Mouse (Mus musculus) lung, embryonic 16.5 days (tissue): ENCODE data around the gene Radil. TPM values are rescaled to one million over a fixed set of nuclear protein-coding genes. Genes with fewer than 3 reads are reported as not detected.

Experiments used
- ATAC-seq: fragments of 200-750 bp; cut with Nextera tagmentation; 2 replicates; pipeline ENCODE4 v1.8.0; 2017; ENCODE audit warnings: low read depth, mild to moderate bottlenecking, moderate library complexity
- H3K27ac ChIP-seq: fragments of 300-500 bp; sonication (generic); 2 replicates; pipeline ENCODE4 v1.5.1; 2014; ENCODE audit warnings: mild to moderate bottlenecking, control low read depth, low read length
- H3K27me3 ChIP-seq: fragments of 300-500 bp; sonication (generic); 2 replicates; pipeline ENCODE4 v1.6.1; 2014; ENCODE audit warnings: low read depth, low read length, mixed read lengths; ENCODE audit not compliant: control insufficient read depth, insufficient read depth
- H3K36me3 ChIP-seq: fragments of 300-500 bp; sonication (generic); 2 replicates; pipeline ENCODE4 v1.6.1; 2014; ENCODE audit warnings: low read length; ENCODE audit not compliant: control insufficient read depth, insufficient read depth
- H3K4me1 ChIP-seq: fragments of 300-500 bp; sonication (generic); replicated peaks from 2 replicates; pipeline ENCODE4 v1.6.1; 2014; ENCODE audit warnings: low read length, mixed read lengths; ENCODE audit not compliant: control insufficient read depth, insufficient read depth
- H3K4me2 ChIP-seq: fragments of 300-500 bp; sonication (generic); 2 replicates; pipeline ENCODE4 v1.6.1; 2014; ENCODE audit warnings: low read depth, low read length, control low read depth
- H3K4me3 ChIP-seq: fragments of 300-500 bp; sonication (generic); 2 replicates; pipeline ENCODE4 v1.5.1; 2014; ENCODE audit warnings: mild to moderate bottlenecking, low read length, control low read depth
- H3K9ac ChIP-seq: fragments of 300-500 bp; sonication (generic); 2 replicates; pipeline ENCODE4 v1.6.1; 2014; ENCODE audit warnings: low read length, control low read depth
- H3K9me3 ChIP-seq: fragments of 300-500 bp; sonication (generic); 2 replicates; pipeline ENCODE4 v1.6.1; 2016; ENCODE audit warnings: low read length; ENCODE audit not compliant: control insufficient read depth
- WGBS: fragments of 180-500 bp; shearing (Covaris S2); extraction: QIAGEN DNeasy Blood & Tissue Kit; methylation state at CpG from one replicate; pipeline ENCODE4 v1.1.7; 2014; 5-methylcytosine and 5-hydroxymethylcytosine counted together
- polyA plus RNA-seq: library from polyadenylated mRNA; unstranded; fragments of >200 nt; fragmentation: Nextera tagmentation; extraction: Ambion mirVana; gene quantifications from 2 replicates; pipeline ENCODE4 v1.2.1, GENCODE M21; 2015

The Radil gene
- polyA plus RNA-seq, 1 experiment from 2014 or later, result 3.8 TPM

DNA sequence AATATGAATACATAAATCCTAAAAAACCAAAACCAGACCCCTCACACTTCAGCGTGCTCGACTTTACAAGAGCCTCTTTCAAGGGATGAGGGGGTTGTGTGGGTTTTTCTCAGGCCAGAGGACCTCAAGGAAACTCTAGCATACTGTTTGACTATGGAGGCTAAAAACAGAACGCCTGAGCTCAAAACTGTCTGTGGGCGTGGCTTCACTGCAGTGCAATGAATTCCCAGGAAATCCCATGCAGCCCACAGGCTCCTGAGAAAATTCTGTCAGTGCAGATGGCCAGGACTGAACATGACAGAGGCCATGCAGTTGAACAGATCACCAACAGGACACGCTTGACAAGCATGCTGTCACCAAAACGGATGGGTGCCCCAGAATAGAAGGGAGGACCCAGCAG, 31.9 kb downstream of the Radil start:
- Histone ChIP-seq H3K4me2 (no peak overlapping the region), H3K27me3 (no peaks in the 10 kb centered on the region), H3K4me1 (peaks cover 10% of the 10 kb centered on the region; the same call in 1 of the 2 replicates), H3K36me3 (no peaks in the 10 kb centered on the region), H3K9me3 (no peaks in the 10 kb centered on the region), H3K27ac (no peak overlapping the region), H3K4me3 (no peak overlapping the region), H3K9ac (no peak overlapping the region)
- WGBS, result 41% methylated on average over 6 of the region's 6 CpGs
- ATAC-seq, result peak; percentile 24; the same call in 1 of the 2 replicates

DNA sequence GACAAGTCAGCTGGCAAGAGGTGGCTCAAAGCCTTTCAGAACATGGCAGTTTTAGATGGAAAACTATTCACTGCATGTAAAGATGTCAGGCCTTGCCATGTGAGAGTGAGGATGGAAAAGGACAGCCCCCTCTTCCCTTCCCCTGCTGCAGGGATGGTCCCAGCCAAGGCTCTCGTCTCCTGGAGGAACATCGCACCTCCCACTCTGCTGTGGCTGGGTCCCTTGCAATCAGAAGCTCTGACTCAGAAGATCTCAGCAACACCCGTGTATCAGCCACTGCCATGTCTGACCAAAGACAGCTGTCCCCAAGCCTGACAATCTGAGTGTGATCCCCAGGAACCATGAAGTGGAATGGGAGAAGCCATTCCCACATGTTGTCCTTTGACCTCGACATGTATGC, 38.8 kb downstream of the Radil start:
- H3K4me3 ChIP-seq, result no peak overlapping the region
- ATAC-seq, result no peak
- H3K4me1 ChIP-seq, result peaks cover 16% of the 10 kb centered on the region
- H3K36me3 ChIP-seq, result no peaks in the 10 kb centered on the region
- H3K27me3 ChIP-seq, result no peaks in the 10 kb centered on the region
- no peak overlapping the region for H3K4me2 ChIP-seq
- H3K9me3 ChIP-seq, result no peaks in the 10 kb centered on the region
- no peak overlapping the region for H3K27ac ChIP-seq
- WGBS, result 57% methylated on average over 4 of the region's 4 CpGs
- H3K9ac ChIP-seq, result no peak overlapping the region

GRCm38 (mm10) chr5:142510061-142510414, 40.9 kb downstream of the Radil start:
- H3K9ac ChIP-seq, result no peak overlapping the region
- no peaks in the 10 kb centered on the region for H3K9me3 ChIP-seq
- H3K4me1 ChIP-seq, result peaks cover 11% of the 10 kb centered on the region
- no peaks in the 10 kb centered on the region for H3K36me3 ChIP-seq
- ATAC-seq, result no peak
- 46% methylated on average over 7 of the region's 7 CpGs for WGBS
- no peak overlapping the region for H3K27ac ChIP-seq
- no peaks in the 10 kb centered on the region for H3K27me3 ChIP-seq
- H3K4me3 ChIP-seq, result no peak overlapping the region
- H3K4me2 ChIP-seq, result no peak overlapping the region

DNA sequence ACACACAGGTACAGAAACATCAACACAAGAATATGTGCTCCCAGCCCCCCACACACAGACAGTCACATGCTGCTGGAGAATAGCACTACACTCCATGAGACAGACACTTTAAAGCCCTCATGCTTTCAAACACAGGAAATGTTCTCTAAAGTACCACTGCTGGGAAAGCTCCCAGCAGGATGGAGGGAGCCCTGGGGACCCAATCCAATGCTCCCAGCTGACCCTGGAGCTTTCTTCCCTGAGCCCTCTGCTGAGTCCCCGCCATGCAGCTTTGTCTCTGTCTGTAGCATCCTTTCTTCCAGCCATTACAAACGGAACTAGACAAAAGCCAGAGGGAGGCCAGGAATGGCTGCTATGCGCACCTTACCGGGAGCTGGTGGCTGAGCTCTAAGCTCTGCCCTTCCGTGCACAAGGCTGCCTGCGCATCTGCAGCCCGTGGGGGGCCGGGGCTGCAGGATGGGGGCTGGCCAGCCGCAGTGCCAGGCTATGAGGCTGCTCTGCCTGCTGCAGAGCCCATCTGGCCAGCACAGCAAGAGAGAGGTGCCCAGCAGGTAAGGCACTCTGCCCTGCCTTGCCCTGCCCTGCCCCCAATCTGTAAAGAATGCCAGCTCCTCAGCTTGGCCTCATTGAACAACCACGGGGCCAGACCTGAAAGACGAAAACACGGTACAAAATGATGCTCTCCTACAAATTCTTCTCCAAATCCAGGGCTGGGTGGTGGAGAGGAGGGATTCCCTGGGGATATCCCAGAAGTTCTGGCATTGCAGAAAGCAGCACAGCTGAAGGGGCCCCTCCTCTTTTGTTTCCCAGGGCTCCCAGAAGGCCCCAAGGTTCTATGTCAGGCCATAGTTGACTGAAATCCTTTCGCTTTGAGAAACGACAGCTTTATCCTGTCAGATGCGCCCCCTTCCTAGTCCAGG, 41.5 kb downstream of the Radil start:
- no peaks in the 10 kb centered on the region for H3K9me3 ChIP-seq
- H3K4me2 ChIP-seq, result no peak overlapping the region
- H3K9ac ChIP-seq, result peak overlapping the region; percentile 25; the same call in 1 of the 2 replicates
- no peak overlapping the region for H3K27ac ChIP-seq
- ATAC-seq, result peak; percentile 38; the same call in 1 of the 2 replicates
- H3K27me3 ChIP-seq, result no peaks in the 10 kb centered on the region
- H3K4me3 ChIP-seq, result no peak overlapping the region
- 28% methylated on average over 15 of the region's 15 CpGs for WGBS
- no peaks in the 10 kb centered on the region for H3K36me3 ChIP-seq
- peaks cover 11% of the 10 kb centered on the region for H3K4me1 ChIP-seq

DNA sequence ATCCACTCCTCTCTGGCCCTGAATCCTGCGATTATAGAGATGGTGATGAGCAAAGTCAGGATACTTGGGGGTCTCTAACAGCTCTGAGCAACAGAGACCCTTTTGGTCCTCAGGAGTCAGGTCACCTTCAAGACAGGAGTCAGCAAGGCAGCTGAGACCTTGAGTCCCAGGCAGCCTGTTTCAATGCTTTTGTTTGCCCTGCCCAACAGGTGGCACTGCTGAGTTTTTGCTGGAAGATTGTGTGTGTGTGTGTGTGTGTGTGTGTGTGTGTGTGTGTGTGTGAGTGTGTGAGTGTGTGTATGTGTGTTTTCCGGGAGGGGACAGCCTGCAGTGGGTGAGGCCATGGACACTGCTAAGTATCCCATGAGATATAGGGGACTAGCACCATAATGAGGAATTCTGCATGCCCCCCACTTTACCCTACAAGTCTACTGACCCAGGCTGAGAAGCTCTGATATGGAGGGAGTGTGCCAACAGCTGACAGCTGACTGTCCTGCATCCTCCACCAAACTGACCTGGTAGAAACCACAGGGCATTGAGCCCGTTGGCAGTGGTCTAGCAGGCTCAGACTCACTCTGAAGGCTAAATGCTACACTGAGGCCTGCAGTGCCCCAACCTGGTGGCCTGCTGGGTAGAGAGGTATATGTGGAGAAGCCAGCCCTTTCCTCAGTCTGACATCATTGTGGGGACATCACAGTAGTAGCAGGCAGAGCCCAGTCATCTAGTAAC, 45.0 kb downstream of the Radil start:
- no peak overlapping the region for H3K9ac ChIP-seq
- ATAC-seq, result no peak
- H3K9me3 ChIP-seq, result no peaks in the 10 kb centered on the region
- H3K27ac ChIP-seq, result no peak overlapping the region
- no peaks in the 10 kb centered on the region for H3K36me3 ChIP-seq
- 64% methylated on average over 3 of the region's 3 CpGs for WGBS
- H3K4me3 ChIP-seq, result no peak overlapping the region
- no peaks in the 10 kb centered on the region for H3K27me3 ChIP-seq
- H3K4me1 ChIP-seq, result peaks cover 11% of the 10 kb centered on the region
- no peak overlapping the region for H3K4me2 ChIP-seq

DNA sequence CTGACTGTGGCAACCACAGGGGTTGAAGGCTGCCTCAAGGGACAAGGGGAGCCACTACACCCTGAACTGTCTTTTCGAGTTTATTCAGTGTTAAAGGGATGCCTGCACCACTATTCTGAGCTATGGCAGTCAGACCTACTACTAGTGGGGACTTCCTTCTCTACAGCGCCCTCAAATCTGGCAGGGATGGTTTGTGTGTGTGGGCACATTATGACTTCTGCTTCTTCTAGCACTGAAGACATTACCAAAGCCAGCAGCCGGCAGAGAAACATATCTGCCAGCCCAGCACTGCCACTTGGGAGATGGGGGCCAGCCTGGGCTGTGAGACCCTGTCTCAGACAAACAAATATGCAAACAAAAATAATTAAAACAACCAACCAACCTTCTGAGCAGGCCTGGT, 46.7 kb downstream of the Radil start:
- H3K9ac ChIP-seq, result no peak overlapping the region
- no peaks in the 10 kb centered on the region for H3K9me3 ChIP-seq
- H3K27ac ChIP-seq, result no peak overlapping the region
- WGBS, result 69% methylated on average over 3 of the region's 3 CpGs
- H3K4me3 ChIP-seq, result no peak overlapping the region
- peaks cover 3% of the 10 kb centered on the region; the same call in 1 of the 2 replicates for H3K4me1 ChIP-seq
- ATAC-seq, result no peak
- H3K4me2 ChIP-seq, result no peak overlapping the region
- H3K36me3 ChIP-seq, result no peaks in the 10 kb centered on the region
- no peaks in the 10 kb centered on the region for H3K27me3 ChIP-seq

DNA sequence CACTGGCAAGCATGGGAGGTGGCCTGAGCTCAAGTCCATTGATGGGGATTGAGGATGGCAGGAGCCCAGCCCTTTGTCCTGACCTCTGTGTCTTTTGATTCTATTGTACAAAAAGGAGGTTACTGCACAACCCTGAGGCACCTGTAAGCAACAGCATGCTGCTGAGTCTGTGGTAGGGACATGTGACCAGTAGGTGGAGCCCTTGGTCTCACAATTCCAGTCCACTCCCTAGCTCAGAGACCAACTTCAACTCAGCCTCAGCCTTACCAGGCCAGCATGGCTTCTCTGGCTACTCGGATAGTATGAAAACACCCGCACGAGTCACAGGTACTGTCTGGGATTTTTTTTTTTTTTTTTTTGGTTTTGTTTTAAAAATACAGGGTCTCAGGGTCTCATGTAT, 48.5 kb downstream of the Radil start:
- WGBS, result 0% methylated on average over 3 of the region's 3 CpGs
- Histone ChIP-seq H3K36me3 (no peaks in the 10 kb centered on the region), H3K27ac (no peak overlapping the region), H3K9me3 (no peaks in the 10 kb centered on the region), H3K4me2 (no peak overlapping the region), H3K9ac (no peak overlapping the region), H3K27me3 (no peaks in the 10 kb centered on the region), H3K4me3 (no peak overlapping the region), H3K4me1 (no peaks in the 10 kb centered on the region)
- ATAC-seq, result peak; percentile 90

- no peak overlapping the region for H3K4me2 ChIP-seq
- H3K9ac ChIP-seq, result no peak overlapping the region
- WGBS, result 69% methylated on average over 10 of the region's 10 CpGs
- ATAC-seq, result no peak
- no peaks in the 10 kb centered on the region for H3K27me3 ChIP-seq
- no peaks in the 10 kb centered on the region for H3K9me3 ChIP-seq
- no peak overlapping the region for H3K27ac ChIP-seq
- no peaks in the 10 kb centered on the region for H3K36me3 ChIP-seq
- H3K4me1 ChIP-seq, result no peaks in the 10 kb centered on the region
- no peak overlapping the region for H3K4me3 ChIP-seq
These were observed 50.0 kb downstream of the Radil start for GRCm38 (mm10) chr5:142500918-142501317.

DNA sequence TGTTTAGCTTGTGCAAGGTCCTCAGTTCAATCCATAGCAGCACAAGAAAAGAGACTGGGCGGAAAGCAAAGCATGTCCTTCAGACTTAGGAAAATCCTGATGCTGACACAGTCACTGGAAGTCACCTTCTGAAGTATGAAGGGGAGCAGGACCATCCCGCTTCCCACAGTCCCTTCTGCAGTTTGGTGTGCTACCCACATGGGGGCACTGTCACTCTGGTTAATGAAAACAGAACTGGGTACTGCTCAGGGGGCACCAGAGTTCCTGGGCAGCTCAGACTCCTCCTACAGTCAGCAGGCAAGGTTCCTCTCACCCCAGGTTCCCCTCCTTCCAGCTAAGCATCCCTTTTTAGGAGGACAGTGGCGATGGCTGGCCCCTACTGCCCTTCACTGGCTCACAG, 51.9 kb downstream of the Radil start:
- H3K9me3 ChIP-seq, result no peaks in the 10 kb centered on the region
- no peak for ATAC-seq
- peaks cover 2% of the 10 kb centered on the region; the same call in 1 of the 2 replicates for H3K4me1 ChIP-seq
- no peak overlapping the region for H3K4me3 ChIP-seq
- H3K27ac ChIP-seq, result no peak overlapping the region
- no peak overlapping the region for H3K4me2 ChIP-seq
- H3K9ac ChIP-seq, result no peak overlapping the region
- H3K27me3 ChIP-seq, result no peaks in the 10 kb centered on the region
- H3K36me3 ChIP-seq, result no peaks in the 10 kb centered on the region
- WGBS, result 43% methylated on average over 3 of the region's 3 CpGs
